Mouse (Mus musculus) embryonic facial prominence, embryonic 13.5 days (tissue): Measurements from ENCODE around the gene Arsj. TPM values are rescaled to one million over a fixed set of nuclear protein-coding genes. Genes with fewer than 3 reads are reported as not detected.

Experiments used
- ATAC-seq: fragments of 200-750 bp; cut with Nextera tagmentation; 2 replicates; pipeline ENCODE4 v1.8.0; 2017; ENCODE audit warnings: low read depth; ENCODE audit not compliant: insufficient number of reproducible peaks, insufficient read depth, low FRiP score, low TSS enrichment
- H3K27ac ChIP-seq: fragments of 300-500 bp; sonication (generic); 2 replicates; pipeline ENCODE4 v1.5.1; 2015; ENCODE audit warnings: moderate library complexity, mild to moderate bottlenecking, inconsistent platforms
- H3K27me3 ChIP-seq: fragments of 300-500 bp; sonication (generic); 2 replicates; pipeline ENCODE4 v1.6.1; 2015; ENCODE audit warnings: mild to moderate bottlenecking, inconsistent platforms
- H3K36me3 ChIP-seq: fragments of 300-500 bp; sonication (generic); 2 replicates; pipeline ENCODE4 v1.6.1; 2015; ENCODE audit warnings: mild to moderate bottlenecking, inconsistent platforms
- H3K4me1 ChIP-seq: fragments of 300-500 bp; sonication (generic); 2 replicates; pipeline ENCODE4 v1.6.1; 2015; ENCODE audit warnings: inconsistent platforms
- H3K4me2 ChIP-seq: fragments of 300-500 bp; sonication (generic); 2 replicates; pipeline ENCODE4 v1.6.1; 2015; ENCODE audit warnings: moderate library complexity, mild to moderate bottlenecking, inconsistent platforms
- H3K4me3 ChIP-seq: fragments of 300-500 bp; sonication (generic); 2 replicates; pipeline ENCODE4 v1.5.1; 2015; ENCODE audit warnings: mild to moderate bottlenecking, inconsistent platforms
- H3K9ac ChIP-seq: fragments of 300-500 bp; sonication (generic); 2 replicates; pipeline ENCODE4 v1.6.1; 2015; ENCODE audit warnings: mild to moderate bottlenecking, inconsistent platforms
- H3K9me3 ChIP-seq: fragments of 300-500 bp; sonication (generic); 2 replicates; pipeline ENCODE4 v1.6.1; 2016; ENCODE audit warnings: inconsistent platforms
- WGBS: fragments of 180-500 bp; shearing (Covaris S2); methylation state at CpG from one replicate; pipeline ENCODE4 v1.1.7; 2015; ENCODE audit warnings: mixed read lengths; 5-methylcytosine and 5-hydroxymethylcytosine counted together
- polyA plus RNA-seq: library from polyadenylated mRNA; unstranded; fragments of >200 nt; fragmentation: Nextera tagmentation; extraction: Ambion mirVana; gene quantifications from 2 replicates; pipeline ENCODE4 v1.2.1, GENCODE M21; 2015

Arsj gene
- polyA plus RNA-seq, 1 experiment from 2014 or later: 1.9 TPM

GRCm38 (mm10) chr3:126370571-126370970 is 7.1 kb downstream of the Arsj start:
- Histone ChIP-seq H3K27me3 (no peaks in the 10 kb centered on the region), H3K4me2 (no peak overlapping the region), H3K9ac (no peak overlapping the region), H3K4me1 (no peaks in the 10 kb centered on the region; the same call in 1 of the 2 replicates), H3K36me3 (no peaks in the 10 kb centered on the region), H3K9me3 (no peaks in the 10 kb centered on the region), H3K27ac (no peak overlapping the region), H3K4me3 (no peak overlapping the region)
- no peak for ATAC-seq

- Histone ChIP-seq H3K9me3 (no peaks in the 10 kb centered on the region), H3K27me3 (no peaks in the 10 kb centered on the region), H3K4me3 (no peak overlapping the region), H3K9ac (no peak overlapping the region), H3K4me2 (no peak overlapping the region), H3K36me3 (no peaks in the 10 kb centered on the region), H3K4me1 (no peaks in the 10 kb centered on the region), H3K27ac (no peak overlapping the region)
- 70% methylated on average over 9 of the region's 9 CpGs for WGBS
- ATAC-seq: no peak
These were observed 9.5 kb downstream of the Arsj start for GRCm38 (mm10) chr3:126372815-126373545.

GRCm38 (mm10) chr3:126373721-126374120 is 10.2 kb downstream of the Arsj start:
- Histone ChIP-seq H3K4me2 (no peak overlapping the region), H3K36me3 (no peaks in the 10 kb centered on the region), H3K4me1 (no peaks in the 10 kb centered on the region), H3K9ac (no peak overlapping the region), H3K9me3 (no peaks in the 10 kb centered on the region), H3K27ac (no peak overlapping the region), H3K4me3 (no peak overlapping the region), H3K27me3 (no peaks in the 10 kb centered on the region)
- no peak for ATAC-seq
- WGBS: 78% methylated on average over 1 of the region's 1 CpGs

- Histone ChIP-seq H3K4me1 (0 out of 2 replicates have a peak, but pooled peaks cover 5% of the 10 kb centered on the region), H3K4me3 (no peak overlapping the region), H3K9ac (no peak overlapping the region), H3K4me2 (no peak overlapping the region), H3K27me3 (no peaks in the 10 kb centered on the region), H3K9me3 (no peaks in the 10 kb centered on the region), H3K36me3 (no peaks in the 10 kb centered on the region), H3K27ac (no peak overlapping the region)
- ATAC-seq: no peak
- 56% methylated on average over 6 of the region's 6 CpGs for WGBS
These were observed 15.8 kb downstream of the Arsj start for GRCm38 (mm10) chr3:126379252-126379651.

- no peak for ATAC-seq
- H3K4me3 ChIP-seq: no peak overlapping the region
- no peaks in the 10 kb centered on the region for H3K27me3 ChIP-seq
- no peak overlapping the region for H3K27ac ChIP-seq
- no peaks in the 10 kb centered on the region for H3K9me3 ChIP-seq
- WGBS: 68% methylated on average over 2 of the region's 2 CpGs
- H3K4me1 ChIP-seq: 0 out of 2 replicates have a peak, but pooled peaks cover 5% of the 10 kb centered on the region
- no peak overlapping the region for H3K4me2 ChIP-seq
- no peaks in the 10 kb centered on the region for H3K36me3 ChIP-seq
- H3K9ac ChIP-seq: no peak overlapping the region
These were observed 16.2 kb downstream of the Arsj start for GRCm38 (mm10) chr3:126379702-126380101.

- H3K27me3 ChIP-seq: no peaks in the 10 kb centered on the region
- no peak for ATAC-seq
- no peak overlapping the region for H3K4me3 ChIP-seq
- no peak overlapping the region for H3K9ac ChIP-seq
- H3K4me1 ChIP-seq: 0 out of 2 replicates have a peak, but pooled peaks cover 5% of the 10 kb centered on the region
- no peak overlapping the region for H3K27ac ChIP-seq
- H3K9me3 ChIP-seq: no peaks in the 10 kb centered on the region
- 94% methylated on average over 6 of the region's 6 CpGs for WGBS
- no peaks in the 10 kb centered on the region for H3K36me3 ChIP-seq
- no peak overlapping the region for H3K4me2 ChIP-seq
These were observed 19.8 kb downstream of the Arsj start for GRCm38 (mm10) chr3:126383276-126383675.

- no peak overlapping the region for H3K9ac ChIP-seq
- H3K4me1 ChIP-seq: no peaks in the 10 kb centered on the region
- no peaks in the 10 kb centered on the region for H3K9me3 ChIP-seq
- H3K4me3 ChIP-seq: no peak overlapping the region
- no peak overlapping the region for H3K27ac ChIP-seq
- 70% methylated on average over 14 of the region's 14 CpGs for WGBS
- no peak for ATAC-seq
- no peaks in the 10 kb centered on the region for H3K36me3 ChIP-seq
- H3K27me3 ChIP-seq: no peaks in the 10 kb centered on the region
- H3K4me2 ChIP-seq: no peak overlapping the region
These were observed 21.4 kb downstream of the Arsj start for GRCm38 (mm10) chr3:126384657-126385438.

GRCm38 (mm10) chr3:126397451-126397850 is 34.0 kb downstream of the Arsj start:
- Histone ChIP-seq H3K27ac (no peak overlapping the region), H3K4me3 (no peak overlapping the region), H3K36me3 (no peaks in the 10 kb centered on the region), H3K4me1 (no peaks in the 10 kb centered on the region), H3K27me3 (no peaks in the 10 kb centered on the region), H3K9ac (no peak overlapping the region), H3K9me3 (no peaks in the 10 kb centered on the region; the same call in 1 of the 2 replicates), H3K4me2 (no peak overlapping the region)
- ATAC-seq: no peak
- WGBS: 71% methylated on average over 2 of the region's 2 CpGs

- Histone ChIP-seq H3K4me2 (no peak overlapping the region), H3K9ac (no peak overlapping the region), H3K4me3 (no peak overlapping the region), H3K4me1 (no peaks in the 10 kb centered on the region), H3K9me3 (no peaks in the 10 kb centered on the region; the same call in 1 of the 2 replicates), H3K27ac (no peak overlapping the region), H3K27me3 (no peaks in the 10 kb centered on the region), H3K36me3 (no peaks in the 10 kb centered on the region)
- WGBS: 58% methylated on average over 7 of the region's 7 CpGs
- ATAC-seq: no peak
These were observed 34.6 kb downstream of the Arsj start for GRCm38 (mm10) chr3:126397985-126398630.

- Histone ChIP-seq H3K4me3 (no peak overlapping the region), H3K4me2 (no peak overlapping the region), H3K27me3 (no peaks in the 10 kb centered on the region), H3K27ac (no peak overlapping the region), H3K36me3 (no peaks in the 10 kb centered on the region), H3K9me3 (no peaks in the 10 kb centered on the region; the same call in 1 of the 2 replicates), H3K9ac (no peak overlapping the region), H3K4me1 (no peaks in the 10 kb centered on the region)
- WGBS: 67% methylated on average over 4 of the region's 4 CpGs
- no peak for ATAC-seq
These were observed 37.2 kb downstream of the Arsj start for GRCm38 (mm10) chr3:126400726-126401125.

- Histone ChIP-seq H3K9me3 (no peaks in the 10 kb centered on the region), H3K27ac (no peak overlapping the region), H3K4me2 (no peak overlapping the region), H3K4me1 (no peaks in the 10 kb centered on the region), H3K9ac (no peak overlapping the region), H3K36me3 (no peaks in the 10 kb centered on the region), H3K27me3 (no peaks in the 10 kb centered on the region), H3K4me3 (no peak overlapping the region)
- ATAC-seq: no peak
- 17% methylated on average over 3 of the region's 3 CpGs for WGBS
These were observed 39.4 kb downstream of the Arsj start for GRCm38 (mm10) chr3:126402836-126403235.
